Mouse (Mus musculus) thymus, adult 2 months (tissue): Measurements from ENCODE around the gene Aurka.

ENCODE experiments used
- CTCF ChIP-seq: fragments of 200-500 bp; IDR thresholded peaks from 2 replicates; pipeline ENCODE4 v1.5.1; 2012; ENCODE audit warnings: mild to moderate bottlenecking, control low read depth, low read length, moderate library complexity, borderline replicate concordance; ENCODE audit not compliant: control insufficient read depth, poor library complexity, insufficient read depth; ENCODE audit errors: extremely low read depth
- POLR2A ChIP-seq: fragments of 200-500 bp; IDR thresholded peaks from 2 replicates; pipeline ENCODE4 v1.6.1; 2012; ENCODE audit warnings: mild to moderate bottlenecking, low read length, control low read depth, moderate library complexity; ENCODE audit not compliant: control insufficient read depth, poor library complexity, insufficient read depth; ENCODE audit errors: extremely low read depth

DNA sequence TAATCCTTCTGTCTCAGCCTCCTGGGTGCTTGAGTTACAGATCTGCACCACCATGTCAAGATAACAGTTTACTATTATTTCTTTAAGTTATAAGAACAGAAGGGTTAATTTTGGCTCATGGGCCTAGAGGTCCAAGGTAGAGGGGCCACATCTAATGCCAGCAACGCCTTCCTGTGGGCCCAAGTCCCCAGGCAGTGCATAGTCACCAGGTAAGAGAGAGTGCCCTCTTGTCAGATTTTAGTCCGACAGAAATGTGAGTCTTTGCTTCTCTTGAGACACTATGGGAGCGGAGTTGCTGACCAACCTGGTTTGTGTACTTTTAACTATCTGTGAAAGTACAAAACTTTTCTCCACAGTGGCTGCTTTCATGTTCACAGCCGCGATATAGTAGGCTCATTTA is 25.7 kb downstream of the Aurka start:
- TF ChIP-seq CTCF (no peak), POLR2A (no peak)
